Mouse (Mus musculus): ENCODE results near the gene Bnip3.
A peak's percentile ranks its signal among the peaks of the same experiment; 100 is the strongest.

Gene Bnip3

GRCm38 (mm10) chr7:138903886-138904435 is 5.4 kb downstream of the Bnip3 start:
- DNase-seq: no peak

- DNase-seq: no peak
Measured at GRCm38 (mm10) chr7:138898743-138899142, 10.6 kb downstream of the Bnip3 start.

- DNase-seq: no peak
Measured at GRCm38 (mm10) chr7:138898122-138898521, 11.2 kb downstream of the Bnip3 start.

- no peak for DNase-seq
Measured at GRCm38 (mm10) chr7:138885365-138886289, 23.7 kb downstream of the Bnip3 start.

- no peak for DNase-seq
Measured at GRCm38 (mm10) chr7:138883724-138884123, 25.6 kb downstream of the Bnip3 start.

- no peak for DNase-seq
Measured at GRCm38 (mm10) chr7:138875031-138875430, 34.3 kb downstream of the Bnip3 start.

- no peak for DNase-seq
Measured at GRCm38 (mm10) chr7:138872956-138873355, 36.4 kb downstream of the Bnip3 start.

- DNase-seq: no peak
Measured at GRCm38 (mm10) chr7:138868316-138868715, 41.0 kb downstream of the Bnip3 start.

GRCm38 (mm10) chr7:138867286-138867685 is 42.0 kb downstream of the Bnip3 start:
- DNase-seq: no peak

GRCm38 (mm10) chr7:138864776-138865175 is 44.5 kb downstream of the Bnip3 start:
- no peak for DNase-seq

- no peak for DNase-seq
Measured at GRCm38 (mm10) chr7:138863950-138864572, 45.3 kb downstream of the Bnip3 start.

GRCm38 (mm10) chr7:138856670-138857069 is 52.6 kb downstream of the Bnip3 start:
- DNase-seq: no peak

GRCm38 (mm10) chr7:138854201-138854600 is 55.1 kb downstream of the Bnip3 start:
- no peak for DNase-seq

GRCm38 (mm10) chr7:138853417-138854031 is 55.8 kb downstream of the Bnip3 start:
- no peak for DNase-seq

GRCm38 (mm10) chr7:138850083-138850482 is 59.2 kb downstream of the Bnip3 start:
- DNase-seq: no peak

- DNase-seq: no peak
Measured at GRCm38 (mm10) chr7:138848028-138848920, 61.0 kb downstream of the Bnip3 start.

GRCm38 (mm10) chr7:138847316-138848027 is 61.8 kb downstream of the Bnip3 start:
- no peak for DNase-seq

- no peak for DNase-seq
Measured at GRCm38 (mm10) chr7:138846502-138846991, 62.8 kb downstream of the Bnip3 start.

- DNase-seq: peak; percentile 96
Measured at GRCm38 (mm10) chr7:138845544-138846391, 63.6 kb downstream of the Bnip3 start, which contains the start of the genes Ppp2r2d and Mapk1ip1. Gene Ppp2r2d (plus strand): TSS chr7:138846079. Gene Mapk1ip1 (minus strand): TSS chr7:138846273.

GRCm38 (mm10) chr7:138845111-138845510 is 64.2 kb downstream of the Bnip3 start:
- DNase-seq: no peak
